Mouse (Mus musculus) layer of hippocampus, adult 9-11 months (tissue): ENCODE measurements at regions not wholly inside any gene's neighbourhood (a gene's known extent, or its start where the extent isn't known, plus 50 kb on each side); places are given as distances from the start of the nearest gene placed in this dataset.

Source experiments
- DNase-seq: peaks from one replicate; pipeline ENCODE4 v3.0.0; 2022

DNA sequence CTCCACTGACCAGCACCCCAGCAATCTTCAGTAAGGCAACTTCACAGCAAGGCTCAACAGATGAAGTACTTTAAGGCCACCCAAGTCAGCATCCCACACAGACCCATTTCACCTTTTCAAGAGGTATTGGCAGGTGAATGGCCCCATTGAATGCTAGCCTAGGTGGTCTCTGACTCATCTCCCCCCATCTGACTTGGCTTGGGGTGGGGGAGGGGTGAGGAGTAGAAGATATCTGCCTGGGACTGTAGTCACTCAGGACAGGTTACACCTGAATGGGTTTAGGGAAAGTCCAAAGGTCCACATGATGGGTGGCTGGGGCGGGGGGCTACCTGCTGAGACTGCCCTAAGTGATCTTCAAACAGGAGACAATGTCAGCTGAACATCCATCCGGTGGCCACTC, 104.0 kb upstream of the Tle3 start:
- no peak for DNase-seq

- DNase-seq: no peak
Measured at GRCm38 (mm10) chr9:61268681-61269080, 103.5 kb upstream of the Tle3 start.

DNA sequence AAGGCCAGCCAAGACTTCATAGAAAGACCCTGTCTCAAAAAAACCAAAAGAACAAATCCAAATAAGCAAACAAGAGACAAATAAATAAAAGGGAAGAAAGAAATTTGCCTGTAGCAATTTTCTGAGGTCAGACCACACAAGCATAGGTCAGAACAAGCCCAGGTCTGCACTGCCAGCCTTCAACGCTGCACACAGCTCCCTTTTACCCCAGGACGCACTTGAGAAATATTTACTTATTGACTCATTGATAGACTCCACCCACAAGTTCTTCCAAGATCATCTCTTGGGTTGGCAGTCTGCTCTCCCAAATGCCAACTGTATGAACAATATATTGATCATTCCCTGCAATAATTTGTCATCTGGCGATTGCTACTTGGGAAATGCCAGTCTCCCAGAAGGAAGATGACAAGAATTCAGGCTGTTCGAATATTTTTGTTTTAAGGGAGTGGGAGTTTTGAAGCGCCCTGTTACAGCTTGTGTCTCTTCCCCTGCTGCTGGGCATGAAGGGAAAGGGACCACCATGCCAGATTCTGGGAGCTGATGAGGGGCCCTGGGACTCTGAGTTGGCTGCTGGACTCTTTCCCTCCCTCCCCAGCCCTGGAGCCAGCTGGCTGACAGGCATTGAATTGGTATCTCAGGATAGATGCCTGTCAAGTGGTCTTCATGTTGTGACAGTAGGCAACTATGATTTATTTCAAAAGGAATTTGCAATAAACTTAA, 102.9 kb upstream of the Tle3 start:
- DNase-seq: peak; percentile 36

GRCm38 (mm10) chr9:61271243-61271642, 100.9 kb upstream of the Tle3 start:
- no peak for DNase-seq

DNA sequence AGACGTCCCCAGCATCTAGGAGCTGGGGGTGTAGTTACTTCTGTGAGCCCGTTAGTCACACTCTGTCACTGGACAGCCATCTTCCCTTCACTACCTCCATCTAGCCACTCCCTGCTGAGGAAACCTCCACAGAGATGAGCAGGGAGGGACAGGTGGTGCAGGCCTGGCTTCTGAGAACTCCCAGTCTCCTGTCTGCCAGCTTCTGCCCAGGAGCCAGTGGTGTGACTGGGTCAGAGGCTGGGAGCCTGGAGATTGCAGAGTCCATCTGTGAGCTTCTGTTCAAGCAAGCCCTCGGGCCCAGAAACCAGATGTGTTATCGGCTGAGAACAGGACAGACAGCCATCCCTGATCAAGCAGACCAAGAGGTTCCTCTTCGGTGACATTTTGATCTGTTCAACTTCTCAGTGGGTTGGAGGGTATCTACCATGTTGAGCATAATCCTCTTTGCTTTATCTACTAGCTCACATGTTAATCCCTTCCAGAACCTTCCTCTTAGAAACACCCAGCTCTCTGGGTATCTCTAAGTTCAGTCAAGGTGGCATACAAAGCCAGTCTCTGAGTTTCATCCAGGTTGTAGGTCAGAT, 100.3 kb upstream of the Tle3 start:
- no peak for DNase-seq

- DNase-seq: no peak
Measured at GRCm38 (mm10) chr9:61274020-61274419, 98.1 kb upstream of the Tle3 start.

GRCm38 (mm10) chr9:61277369-61278215, 94.6 kb upstream of the Tle3 start:
- DNase-seq: peak; percentile 61

- peak; percentile 78 for DNase-seq
Measured at GRCm38 (mm10) chr9:61278216-61278758, 93.9 kb upstream of the Tle3 start.

DNA sequence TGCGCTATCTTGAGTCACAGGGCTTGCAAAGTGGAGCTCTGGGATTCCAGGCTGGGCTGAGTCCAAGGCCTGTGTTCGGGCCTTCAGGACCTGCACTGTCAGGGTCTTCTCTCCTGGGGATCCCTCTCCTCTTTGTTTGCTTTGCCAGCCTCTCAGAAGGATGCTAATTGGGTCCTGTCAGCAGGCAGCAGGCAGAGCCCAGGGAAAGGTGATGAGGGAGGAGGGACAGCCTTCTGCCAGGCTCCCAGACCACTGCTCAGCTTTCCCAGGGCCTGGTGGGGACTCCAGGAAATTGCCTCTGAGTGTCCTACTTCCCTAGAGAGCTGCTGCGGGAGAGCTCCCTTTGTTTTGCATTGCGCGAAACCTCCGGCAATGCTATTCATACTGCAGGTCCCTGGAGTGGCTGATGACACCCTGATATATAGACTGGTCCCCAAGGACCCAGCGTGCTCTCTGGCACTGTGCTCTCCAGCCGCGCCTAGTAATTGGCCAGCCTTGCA, 93.1 kb upstream of the Tle3 start:
- no peak for DNase-seq

DNA sequence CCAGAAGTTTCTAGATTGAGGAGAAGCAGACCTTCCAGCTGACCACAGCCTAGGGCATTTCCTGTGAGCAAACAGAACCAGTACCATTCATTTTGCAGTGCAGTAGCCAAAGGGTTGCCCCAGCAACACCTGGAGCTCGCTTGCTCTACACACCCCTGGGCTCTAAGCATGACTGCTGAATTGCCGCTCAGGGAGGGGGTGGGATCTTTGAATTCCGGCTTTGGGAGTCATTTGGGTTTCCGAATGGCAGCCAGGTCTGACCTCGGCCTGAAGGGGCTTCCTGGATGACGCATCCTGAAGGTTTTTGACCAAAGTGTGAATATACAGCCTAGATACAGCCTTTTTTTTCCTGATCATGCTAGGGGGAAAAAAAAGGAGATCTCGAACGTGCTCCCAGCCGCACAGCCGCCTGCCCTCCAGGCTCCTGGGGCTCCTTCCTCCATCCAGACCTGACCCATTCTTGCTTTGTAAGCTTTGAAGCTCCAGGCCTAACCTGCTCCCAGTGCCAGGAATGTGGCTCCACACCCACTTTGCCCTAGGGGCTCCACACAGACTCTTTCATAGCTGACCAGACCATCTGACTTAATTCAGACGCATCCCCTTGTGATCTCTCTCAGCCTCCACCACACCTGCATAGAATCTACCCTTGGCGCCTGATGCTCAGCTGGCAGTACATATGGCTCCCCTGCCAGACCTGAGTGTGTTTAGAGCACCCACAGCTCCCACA, 91.1 kb upstream of the Tle3 start:
- no peak for DNase-seq

DNA sequence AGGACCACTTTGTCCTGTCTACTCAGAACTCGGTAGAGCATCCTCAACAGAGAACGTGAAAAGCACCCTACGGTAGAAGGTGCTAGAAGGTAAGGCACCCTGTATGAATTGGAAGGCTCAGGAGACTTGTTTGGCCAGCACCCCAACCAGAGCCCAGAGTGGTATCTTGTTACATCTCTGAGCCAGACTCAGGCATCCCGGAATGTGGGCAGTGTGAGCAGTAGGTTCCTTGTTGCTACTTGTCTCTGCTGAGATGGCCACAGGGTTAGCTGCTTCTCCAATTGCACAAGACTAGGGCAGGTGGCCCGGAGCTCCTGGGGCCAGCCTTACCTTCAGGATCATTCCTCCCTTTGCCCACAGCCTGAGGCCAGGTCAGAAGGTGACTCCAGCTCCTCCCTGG, 88.9 kb upstream of the Tle3 start:
- no peak for DNase-seq

- DNase-seq: peak; percentile 55
Measured at GRCm38 (mm10) chr9:61284201-61285021, 87.8 kb upstream of the Tle3 start.

DNA sequence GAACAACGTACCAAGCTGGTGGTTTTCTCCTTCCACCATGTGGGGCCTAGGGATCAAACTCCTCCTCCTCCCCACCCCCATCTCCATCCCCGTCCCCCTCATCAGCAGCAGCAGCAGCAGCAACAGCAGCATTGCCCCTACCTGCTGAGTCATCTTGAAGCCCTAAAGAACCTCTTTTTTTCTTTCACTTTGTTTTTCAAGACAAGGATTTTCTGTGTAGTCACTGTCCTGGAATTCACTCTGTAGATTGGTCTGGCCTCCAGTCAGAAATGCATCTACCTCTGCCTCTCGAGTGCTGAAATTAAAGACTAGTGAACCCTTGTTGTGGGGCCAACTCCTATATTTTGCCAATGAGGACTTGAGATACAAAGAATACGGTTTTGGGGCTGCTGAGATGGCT, 85.6 kb upstream of the Tle3 start:
- DNase-seq: no peak

DNA sequence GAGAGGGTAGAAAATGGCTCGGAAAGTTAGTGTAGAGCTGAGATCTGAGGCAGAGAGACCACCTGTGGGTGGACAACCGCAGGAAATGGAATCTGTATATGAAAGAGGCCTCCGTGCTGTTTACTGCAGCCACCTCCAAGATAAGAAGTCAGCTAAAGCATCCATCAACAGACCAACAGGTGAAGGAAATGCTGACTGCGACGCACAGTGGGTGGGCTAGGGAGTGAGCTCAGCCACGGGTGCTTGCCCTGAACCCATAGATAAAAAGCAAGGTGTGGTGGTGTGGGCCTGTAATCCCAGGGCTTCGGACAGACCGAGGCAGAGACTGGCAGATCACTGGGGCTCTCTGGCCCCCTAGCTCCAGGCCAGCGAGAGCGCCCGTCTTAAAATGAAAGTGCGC, 83.0 kb upstream of the Tle3 start:
- no peak for DNase-seq

GRCm38 (mm10) chr9:61289713-61290112, 82.5 kb upstream of the Tle3 start:
- no peak for DNase-seq

- no peak for DNase-seq
Measured at GRCm38 (mm10) chr9:61291646-61292045, 80.5 kb upstream of the Tle3 start.

GRCm38 (mm10) chr9:61292501-61292900, 79.7 kb upstream of the Tle3 start:
- DNase-seq: no peak

GRCm38 (mm10) chr9:61293223-61293985, 78.8 kb upstream of the Tle3 start:
- DNase-seq: no peak

GRCm38 (mm10) chr9:61295001-61295400, 77.2 kb upstream of the Tle3 start:
- no peak for DNase-seq

- DNase-seq: no peak
Measured at GRCm38 (mm10) chr9:61296311-61296947, 75.7 kb upstream of the Tle3 start.

- DNase-seq: no peak
Measured at GRCm38 (mm10) chr9:61297385-61297784, 74.8 kb upstream of the Tle3 start.
